Mouse (Mus musculus) neural tube, embryonic 13.5 days (tissue): ENCODE measurements around the gene Slc35b4. TPM values are rescaled to one million over a fixed set of nuclear protein-coding genes. Genes with fewer than 3 reads are reported as not detected.

Experiments
- ATAC-seq: fragments of 200-750 bp; cut with Nextera tagmentation; 2 replicates; pipeline ENCODE4 v1.8.0; 2017; ENCODE audit warnings: low read depth, mild to moderate bottlenecking, moderate TSS enrichment, moderate library complexity
- H3K27ac ChIP-seq: fragments of 300-500 bp; sonication (generic); replicated peaks from 2 replicates; pipeline ENCODE4 v1.5.1; 2015; ENCODE audit warnings: moderate library complexity, mild to moderate bottlenecking, inconsistent platforms
- H3K27me3 ChIP-seq: fragments of 300-500 bp; sonication (generic); 2 replicates; pipeline ENCODE4 v1.6.1; 2015; ENCODE audit warnings: mild to moderate bottlenecking, inconsistent platforms
- H3K36me3 ChIP-seq: fragments of 300-500 bp; sonication (generic); 2 replicates; pipeline ENCODE4 v1.6.1; 2015; ENCODE audit warnings: mild to moderate bottlenecking, inconsistent platforms
- H3K4me1 ChIP-seq: fragments of 300-500 bp; sonication (generic); replicated peaks from 2 replicates; pipeline ENCODE4 v1.6.1; 2015; ENCODE audit warnings: inconsistent platforms
- H3K4me2 ChIP-seq: fragments of 300-500 bp; sonication (generic); 2 replicates; pipeline ENCODE4 v1.6.1; 2015; ENCODE audit warnings: inconsistent platforms, mild to moderate bottlenecking, moderate library complexity
- H3K4me3 ChIP-seq: fragments of 300-500 bp; sonication (generic); 2 replicates; pipeline ENCODE4 v1.5.1; 2015; ENCODE audit warnings: mild to moderate bottlenecking, inconsistent platforms
- H3K9ac ChIP-seq: fragments of 300-500 bp; sonication (generic); 2 replicates; pipeline ENCODE4 v1.6.1; 2015; ENCODE audit warnings: moderate library complexity, mild to moderate bottlenecking, inconsistent platforms
- H3K9me3 ChIP-seq: fragments of 300-500 bp; sonication (generic); 2 replicates; pipeline ENCODE4 v1.6.1; 2016; ENCODE audit warnings: inconsistent platforms
- WGBS: fragments of 180-500 bp; shearing (Covaris S2); methylation state at CpG from one replicate; pipeline ENCODE4 v1.1.7; 2015; 5-methylcytosine and 5-hydroxymethylcytosine counted together
- polyA plus RNA-seq: library from polyadenylated mRNA; unstranded; fragments of >200 nt; fragmentation: Nextera tagmentation; extraction: Ambion mirVana; gene quantifications from 2 replicates; pipeline ENCODE4 v1.2.1, GENCODE M21; 2015

Slc35b4 gene
- polyA plus RNA-seq = 34.1 and 37.8 TPM in 2 replicates

GRCm38 (mm10) chr6:34176864-34177247 lies at the start of gene Slc35b4:
Gene Slc35b4 (minus strand): TSS chr6:34177111.
- Histone ChIP-seq H3K9me3 (no peaks in the 10 kb centered on the region; the same call in 1 of the 2 replicates), H3K4me1 (peaks cover 18% of the 10 kb centered on the region), H3K4me3 (peak within 1 kb of the TSS; percentile 73), H3K27ac (peak within 1 kb of the TSS; percentile 86), H3K36me3 (no peaks in the 10 kb centered on the region), H3K9ac (peak within 1 kb of the TSS; percentile 82), H3K27me3 (no peaks in the 10 kb centered on the region), H3K4me2 (peak within 1 kb of the TSS; percentile 79)
- ATAC-seq = peak; percentile 100
- under 1% methylated on average over 29 of the region's 29 CpGs for WGBS

GRCm38 (mm10) chr6:34225004-34225599 lies 48.2 kb upstream of the Slc35b4 start:
- Histone ChIP-seq H3K27ac (no peak overlapping the region), H3K4me3 (no peak overlapping the region), H3K4me2 (no peak overlapping the region), H3K36me3 (no peaks in the 10 kb centered on the region), H3K4me1 (peaks cover 3% of the 10 kb centered on the region; the same call in 1 of the 2 replicates), H3K9ac (no peak overlapping the region), H3K27me3 (0 out of 2 replicates have a peak, but pooled peaks cover 2% of the 10 kb centered on the region), H3K9me3 (peaks cover 8% of the 10 kb centered on the region)
- WGBS = 94% methylated on average over 3 of the region's 3 CpGs
- no peak for ATAC-seq

GRCm38 (mm10) chr6:34216450-34217319 lies 39.8 kb upstream of the Slc35b4 start:
- H3K36me3 ChIP-seq = no peaks in the 10 kb centered on the region
- 0 out of 2 replicates have a peak overlapping the region, but pooled peaks have one; percentile 13 for H3K27ac ChIP-seq
- peaks cover 20% of the 10 kb centered on the region for H3K4me1 ChIP-seq
- H3K27me3 ChIP-seq = no peaks in the 10 kb centered on the region
- H3K9me3 ChIP-seq = no peaks in the 10 kb centered on the region
- no peak overlapping the region for H3K4me3 ChIP-seq
- no peak for ATAC-seq
- no peak overlapping the region for H3K9ac ChIP-seq
- 57% methylated on average over 9 of the region's 9 CpGs for WGBS
- H3K4me2 ChIP-seq = no peak overlapping the region

- H3K9ac ChIP-seq = no peak overlapping the region
- no peak overlapping the region for H3K4me2 ChIP-seq
- peaks cover 8% of the 10 kb centered on the region; the same call in 1 of the 2 replicates for H3K4me1 ChIP-seq
- no peak for ATAC-seq
- no peak overlapping the region for H3K4me3 ChIP-seq
- H3K27me3 ChIP-seq = no peaks in the 10 kb centered on the region
- WGBS = 90% methylated on average over 3 of the region's 3 CpGs
- no peaks in the 10 kb centered on the region for H3K9me3 ChIP-seq
- no peak overlapping the region for H3K27ac ChIP-seq
- H3K36me3 ChIP-seq = no peaks in the 10 kb centered on the region
Measured at GRCm38 (mm10) chr6:34205754-34206153, 28.8 kb upstream of the Slc35b4 start.

- Histone ChIP-seq H3K27me3 (no peaks in the 10 kb centered on the region), H3K9ac (no peak overlapping the region), H3K4me1 (peaks cover 8% of the 10 kb centered on the region; the same call in 1 of the 2 replicates), H3K36me3 (no peaks in the 10 kb centered on the region), H3K4me3 (no peak overlapping the region), H3K4me2 (no peak overlapping the region), H3K9me3 (no peaks in the 10 kb centered on the region), H3K27ac (no peak overlapping the region)
- ATAC-seq = no peak
- 70% methylated on average over 8 of the region's 8 CpGs for WGBS
Measured at GRCm38 (mm10) chr6:34204971-34205572, 28.2 kb upstream of the Slc35b4 start.

GRCm38 (mm10) chr6:34203503-34203902 lies 26.6 kb upstream of the Slc35b4 start:
- no peak overlapping the region for H3K4me2 ChIP-seq
- 52% methylated on average over 7 of the region's 7 CpGs for WGBS
- no peak overlapping the region for H3K4me3 ChIP-seq
- H3K4me1 ChIP-seq = peaks cover 8% of the 10 kb centered on the region; the same call in 1 of the 2 replicates
- H3K9me3 ChIP-seq = no peaks in the 10 kb centered on the region
- ATAC-seq = peak; percentile 56
- no peak overlapping the region for H3K9ac ChIP-seq
- H3K36me3 ChIP-seq = no peaks in the 10 kb centered on the region
- no peak overlapping the region for H3K27ac ChIP-seq
- no peaks in the 10 kb centered on the region for H3K27me3 ChIP-seq

GRCm38 (mm10) chr6:34194981-34195380 lies 18.1 kb upstream of the Slc35b4 start:
- no peaks in the 10 kb centered on the region for H3K36me3 ChIP-seq
- ATAC-seq = no peak
- no peak overlapping the region for H3K4me3 ChIP-seq
- peaks cover 7% of the 10 kb centered on the region; the same call in 1 of the 2 replicates for H3K4me1 ChIP-seq
- no peaks in the 10 kb centered on the region for H3K27me3 ChIP-seq
- 81% methylated on average over 1 of the region's 1 CpGs for WGBS
- H3K27ac ChIP-seq = no peak overlapping the region
- no peak overlapping the region for H3K4me2 ChIP-seq
- H3K9me3 ChIP-seq = no peaks in the 10 kb centered on the region
- no peak overlapping the region for H3K9ac ChIP-seq

- Histone ChIP-seq H3K9ac (no peak overlapping the region), H3K36me3 (no peaks in the 10 kb centered on the region), H3K4me3 (no peak overlapping the region), H3K27me3 (no peaks in the 10 kb centered on the region), H3K4me1 (peaks cover 7% of the 10 kb centered on the region; the same call in 1 of the 2 replicates), H3K9me3 (no peaks in the 10 kb centered on the region), H3K27ac (no peak overlapping the region), H3K4me2 (no peak overlapping the region)
- 67% methylated on average over 12 of the region's 12 CpGs for WGBS
- peak; percentile 72 for ATAC-seq
Measured at GRCm38 (mm10) chr6:34193708-34194475, 17.0 kb upstream of the Slc35b4 start.

GRCm38 (mm10) chr6:34191401-34191800 lies 14.5 kb upstream of the Slc35b4 start:
- no peak overlapping the region for H3K4me2 ChIP-seq
- no peaks in the 10 kb centered on the region for H3K9me3 ChIP-seq
- H3K4me3 ChIP-seq = no peak overlapping the region
- no peak for ATAC-seq
- peaks cover 7% of the 10 kb centered on the region; the same call in 1 of the 2 replicates for H3K4me1 ChIP-seq
- no peak overlapping the region for H3K9ac ChIP-seq
- H3K27me3 ChIP-seq = no peaks in the 10 kb centered on the region
- H3K27ac ChIP-seq = no peak overlapping the region
- 81% methylated on average over 8 of the region's 8 CpGs for WGBS
- no peaks in the 10 kb centered on the region for H3K36me3 ChIP-seq

GRCm38 (mm10) chr6:34189494-34189893 lies 12.6 kb upstream of the Slc35b4 start:
- 90% methylated on average over 3 of the region's 3 CpGs for WGBS
- ATAC-seq = no peak
- Histone ChIP-seq H3K27ac (no peak overlapping the region), H3K27me3 (no peaks in the 10 kb centered on the region), H3K4me3 (no peak overlapping the region), H3K36me3 (no peaks in the 10 kb centered on the region), H3K4me1 (peaks cover 7% of the 10 kb centered on the region; the same call in 1 of the 2 replicates), H3K4me2 (no peak overlapping the region), H3K9me3 (no peaks in the 10 kb centered on the region), H3K9ac (no peak overlapping the region)

GRCm38 (mm10) chr6:34187986-34188599 lies 11.2 kb upstream of the Slc35b4 start:
- H3K9ac ChIP-seq = no peak overlapping the region
- H3K27me3 ChIP-seq = no peaks in the 10 kb centered on the region
- 42% methylated on average over 7 of the region's 7 CpGs for WGBS
- no peaks in the 10 kb centered on the region for H3K36me3 ChIP-seq
- no peaks in the 10 kb centered on the region for H3K9me3 ChIP-seq
- H3K4me1 ChIP-seq = no peaks in the 10 kb centered on the region
- H3K4me2 ChIP-seq = no peak overlapping the region
- H3K4me3 ChIP-seq = no peak overlapping the region
- ATAC-seq = no peak
- no peak overlapping the region for H3K27ac ChIP-seq
